Mouse (Mus musculus) thymus, postnatal 14 days (tissue): ENCODE data around the gene Psma4.
"Not testable (repeated sequence)": the region's sequence is repeated elsewhere in the genome, so short reads cannot be mapped to it uniquely, and the experiment has no call there.

Source experiments
- DNase-seq: peaks from one replicate; pipeline ENCODE4 v3.0.0; 2021

The Psma4 gene

GRCm38 (mm10) chr9:54950575-54951321 lies at the start of gene Psma4, which contains the start of gene AY074887:
TSS of gene Psma4 (plus strand) at chr9:54950790.
TSS of gene AY074887 (minus strand) at chr9:54950998.
- peak; percentile 94 for DNase-seq

- DNase-seq = no peak
Observed at GRCm38 (mm10) chr9:54909446-54909845, 41.1 kb upstream of the Psma4 start.

GRCm38 (mm10) chr9:54915576-54915975 lies 35.0 kb upstream of the Psma4 start:
- DNase-seq = no peak

GRCm38 (mm10) chr9:54916401-54916800 lies 34.2 kb upstream of the Psma4 start:
- no peak for DNase-seq

- DNase-seq = peak; percentile 84
Observed at GRCm38 (mm10) chr9:54917010-54917677, 33.4 kb upstream of the Psma4 start, which contains the start of gene Hykk. TSS of gene Hykk (plus strand) at chr9:54917283.

GRCm38 (mm10) chr9:54918191-54918590 lies 32.4 kb upstream of the Psma4 start:
- no peak for DNase-seq

GRCm38 (mm10) chr9:54918781-54919180 lies 31.8 kb upstream of the Psma4 start:
- no peak for DNase-seq

GRCm38 (mm10) chr9:54919946-54920345 lies 30.6 kb upstream of the Psma4 start:
- DNase-seq = no peak

GRCm38 (mm10) chr9:54930741-54931140 lies 19.8 kb upstream of the Psma4 start:
- DNase-seq = no peak

GRCm38 (mm10) chr9:54931765-54932164 lies 18.8 kb upstream of the Psma4 start:
- no peak for DNase-seq

- no peak for DNase-seq
Observed at GRCm38 (mm10) chr9:54932379-54932778, 18.2 kb upstream of the Psma4 start.

- no peak for DNase-seq
Observed at GRCm38 (mm10) chr9:54942071-54942470, 8.5 kb upstream of the Psma4 start.

- no peak for DNase-seq
Observed at GRCm38 (mm10) chr9:54944467-54944866, 6.1 kb upstream of the Psma4 start.

GRCm38 (mm10) chr9:54946256-54946655 lies 4.3 kb upstream of the Psma4 start:
- no peak for DNase-seq

- no peak for DNase-seq
Observed at GRCm38 (mm10) chr9:54949465-54949864, 1.1 kb upstream of the Psma4 start.

GRCm38 (mm10) chr9:54950162-54950561 lies 428 bp upstream of the Psma4 start:
- DNase-seq = not testable (repeated sequence)

- DNase-seq = no peak
Observed at GRCm38 (mm10) chr9:54961059-54961458, 10.5 kb downstream of the Psma4 start.

- DNase-seq = no peak
Observed at GRCm38 (mm10) chr9:54963669-54964068, 13.1 kb downstream of the Psma4 start.

- no peak for DNase-seq
Observed at GRCm38 (mm10) chr9:54969972-54970637, 19.5 kb downstream of the Psma4 start.

GRCm38 (mm10) chr9:54980674-54981073 lies 30.1 kb downstream of the Psma4 start, which contains the start of gene Chrna5:
TSS of gene Chrna5 (plus strand) at chr9:54980880.
- DNase-seq = no peak

GRCm38 (mm10) chr9:54981291-54982191 lies 31.0 kb downstream of the Psma4 start:
- peak; percentile 46 for DNase-seq

- DNase-seq = no peak
Observed at GRCm38 (mm10) chr9:54982401-54982800, 31.8 kb downstream of the Psma4 start.

- no peak for DNase-seq
Observed at GRCm38 (mm10) chr9:54990362-54990761, 39.8 kb downstream of the Psma4 start.
